Mouse (Mus musculus) brain, embryonic 14.5 days (tissue): ENCODE measurements at regions not wholly inside any gene's neighbourhood (a gene's known extent, or its start where the extent isn't known, plus 50 kb on each side); places are given as distances from the start of the nearest gene placed in this dataset.

Experiments
- CTCF ChIP-seq: fragments of 200-500 bp; IDR thresholded peaks from 2 replicates; pipeline ENCODE4 v1.5.1; 2012; ENCODE audit warnings: inconsistent platforms, mild to moderate bottlenecking, moderate library complexity, borderline replicate concordance; ENCODE audit not compliant: insufficient read depth, insufficient read length; ENCODE audit errors: extremely low read depth
- POLR2A ChIP-seq: fragments of 200-500 bp; IDR thresholded peaks from 2 replicates; pipeline ENCODE4 v1.6.1; 2012; ENCODE audit warnings: mild to moderate bottlenecking, inconsistent platforms, borderline replicate concordance; ENCODE audit not compliant: poor library complexity, insufficient read depth, insufficient read length, severe bottlenecking; ENCODE audit errors: extremely low read depth

GRCm38 (mm10) chr4:125410736-125411441, 79.6 kb upstream of the Grik3 start:
- TF ChIP-seq CTCF: no peak
- TF ChIP-seq POLR2A: no peak
